Mouse (Mus musculus) forebrain, embryonic 10.5 days (tissue): ENCODE measurements around the gene Arhgef10l. TPM values are rescaled to one million over a fixed set of nuclear protein-coding genes. Genes with fewer than 3 reads are reported as not detected.

ENCODE experiments used
- DNase-seq: peaks from one replicate; pipeline ENCODE4 v3.0.0-alpha.2; 2017; ENCODE audit warnings: low spot score; ENCODE audit errors: extremely low spot score
- H3K27ac ChIP-seq: fragments of 300-500 bp; sonication (generic); 2 replicates; pipeline ENCODE4 v1.5.1; 2016; ENCODE audit warnings: mild to moderate bottlenecking
- H3K27me3 ChIP-seq: fragments of 300-500 bp; sonication (generic); 2 replicates; pipeline ENCODE4 v1.6.1; 2016; ENCODE audit warnings: mild to moderate bottlenecking; ENCODE audit not compliant: poor library complexity, severe bottlenecking
- H3K36me3 ChIP-seq: fragments of 300-500 bp; sonication (generic); replicated peaks from 2 replicates; pipeline ENCODE4 v1.6.1; 2016; ENCODE audit warnings: mild to moderate bottlenecking, moderate library complexity
- H3K4me1 ChIP-seq: fragments of 300-500 bp; sonication (generic); 2 replicates; pipeline ENCODE4 v1.6.1; 2016
- H3K4me3 ChIP-seq: fragments of 300-500 bp; sonication (generic); 2 replicates; pipeline ENCODE4 v1.5.1; 2016; ENCODE audit warnings: mild to moderate bottlenecking, moderate library complexity
- H3K9me3 ChIP-seq: fragments of 300-500 bp; sonication (generic); 2 replicates; pipeline ENCODE4 v1.6.1; 2016; ENCODE audit warnings: mild to moderate bottlenecking, moderate library complexity
- WGBS: fragments of 180-500 bp; shearing (Covaris S2); methylation state at CpG from one replicate; pipeline ENCODE4 v1.1.7; 2016; 5-methylcytosine and 5-hydroxymethylcytosine counted together
- polyA plus RNA-seq: library from polyadenylated mRNA; unstranded; fragments of >200 nt; fragmentation: Nextera tagmentation; extraction: Ambion mirVana; gene quantifications from 2 replicates; pipeline ENCODE4 v1.2.1, GENCODE M21; 2016

Arhgef10l gene
- polyA plus RNA-seq, 1 experiment from 2014 or later = 23.0 TPM

DNA sequence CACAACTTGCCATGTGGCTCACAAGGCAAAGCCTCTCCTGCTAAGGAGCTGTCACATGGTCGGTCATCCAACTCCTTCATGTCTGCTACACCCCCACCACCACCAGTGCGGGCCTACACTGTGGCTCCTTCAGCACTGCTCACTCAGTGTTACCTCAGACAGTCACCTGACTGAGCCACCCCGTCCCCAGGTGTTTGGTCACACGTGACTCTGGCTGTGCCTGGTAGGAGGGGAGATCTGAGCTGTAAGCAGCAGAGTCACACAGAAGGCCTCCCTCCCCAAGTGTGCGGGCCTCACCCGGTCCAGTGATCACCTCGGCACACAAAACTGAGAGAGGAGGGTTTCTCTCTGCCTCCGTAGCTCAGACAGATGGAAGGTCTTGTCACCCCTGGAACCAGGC lies 130.5 kb downstream of the Arhgef10l start:
- WGBS = 84% methylated on average over 8 of the region's 8 CpGs
- H3K27me3 ChIP-seq = no peaks in the 10 kb centered on the region
- no peak overlapping the region for H3K27ac ChIP-seq
- peaks cover 38% of the 10 kb centered on the region for H3K4me1 ChIP-seq
- no peaks in the 10 kb centered on the region for H3K9me3 ChIP-seq
- no peak for DNase-seq
- no peak overlapping the region for H3K4me3 ChIP-seq
- H3K36me3 ChIP-seq = peaks cover 79% of the 10 kb centered on the region

DNA sequence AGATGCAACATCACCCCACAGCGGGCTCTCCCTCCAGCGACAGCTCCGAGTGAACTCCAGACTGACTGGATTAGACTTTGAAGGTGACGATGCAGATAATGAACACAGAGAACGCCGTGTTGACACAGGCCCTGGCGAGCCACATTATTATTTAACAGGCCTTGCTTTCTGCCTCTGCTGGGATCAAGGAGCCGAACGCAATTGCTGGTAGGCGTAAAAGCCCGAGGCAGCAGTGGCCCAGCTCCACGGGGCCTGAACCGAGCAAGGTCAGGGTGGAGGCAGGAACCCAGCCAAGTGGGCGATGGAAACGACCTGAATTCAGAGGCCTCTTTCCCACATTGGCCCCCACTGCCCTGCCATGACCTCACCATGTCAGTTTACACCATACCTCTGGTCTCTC lies 133.5 kb downstream of the Arhgef10l start:
- Histone ChIP-seq H3K4me1 (peaks cover 45% of the 10 kb centered on the region), H3K9me3 (no peaks in the 10 kb centered on the region), H3K4me3 (no peak overlapping the region), H3K36me3 (peaks cover 78% of the 10 kb centered on the region), H3K27ac (peak overlapping the region; percentile 63; the same call in 1 of the 2 replicates), H3K27me3 (no peaks in the 10 kb centered on the region)
- WGBS = 53% methylated on average over 15 of the region's 15 CpGs
- DNase-seq = no peak

- peaks cover 45% of the 10 kb centered on the region for H3K4me1 ChIP-seq
- H3K4me3 ChIP-seq = no peak overlapping the region
- H3K36me3 ChIP-seq = peaks cover 71% of the 10 kb centered on the region
- WGBS = 49% methylated on average over 9 of the region's 9 CpGs
- H3K9me3 ChIP-seq = no peaks in the 10 kb centered on the region
- no peaks in the 10 kb centered on the region for H3K27me3 ChIP-seq
- no peak for DNase-seq
- H3K27ac ChIP-seq = no peak overlapping the region
These were observed 134.8 kb downstream of the Arhgef10l start for GRCm38 (mm10) chr4:140531024-140531423.

DNA sequence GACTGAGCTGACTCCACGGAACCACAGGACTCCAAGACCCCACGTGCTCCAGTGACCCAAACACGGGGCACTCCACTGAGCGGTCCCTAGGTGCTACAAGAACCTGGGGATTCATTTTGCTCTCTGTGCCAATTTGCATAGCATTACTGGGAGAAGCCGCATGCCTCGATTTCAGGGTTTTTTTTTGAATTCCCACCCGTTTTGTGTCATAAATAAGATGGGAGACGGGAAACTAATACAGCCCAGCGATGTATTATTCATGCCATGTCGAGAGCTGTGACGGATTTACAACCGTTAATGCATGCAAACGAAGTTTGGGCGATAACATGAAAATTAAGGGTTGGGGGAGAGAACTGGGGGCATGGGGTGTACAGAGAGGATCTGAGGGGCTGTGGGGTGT lies 136.1 kb downstream of the Arhgef10l start:
- Histone ChIP-seq H3K36me3 (peaks cover 71% of the 10 kb centered on the region), H3K4me3 (no peak overlapping the region), H3K4me1 (peaks cover 45% of the 10 kb centered on the region), H3K27me3 (no peaks in the 10 kb centered on the region), H3K9me3 (no peaks in the 10 kb centered on the region), H3K27ac (no peak overlapping the region)
- DNase-seq = no peak
- WGBS = 88% methylated on average over 14 of the region's 14 CpGs

GRCm38 (mm10) chr4:140528443-140528842 lies 137.4 kb downstream of the Arhgef10l start:
- Histone ChIP-seq H3K27me3 (no peaks in the 10 kb centered on the region), H3K36me3 (peaks cover 65% of the 10 kb centered on the region), H3K27ac (0 out of 2 replicates have a peak overlapping the region, but pooled peaks have one; percentile 15), H3K4me1 (peaks cover 35% of the 10 kb centered on the region), H3K4me3 (no peak overlapping the region), H3K9me3 (no peaks in the 10 kb centered on the region)
- WGBS = 84% methylated on average over 5 of the region's 5 CpGs
- DNase-seq = no peak

- 77% methylated on average over 10 of the region's 10 CpGs for WGBS
- no peaks in the 10 kb centered on the region for H3K27me3 ChIP-seq
- H3K4me1 ChIP-seq = peaks cover 10% of the 10 kb centered on the region
- H3K9me3 ChIP-seq = no peaks in the 10 kb centered on the region
- no peak for DNase-seq
- H3K36me3 ChIP-seq = peaks cover 67% of the 10 kb centered on the region
- no peak overlapping the region for H3K4me3 ChIP-seq
- H3K27ac ChIP-seq = no peak overlapping the region
These were observed 140.1 kb downstream of the Arhgef10l start for GRCm38 (mm10) chr4:140525674-140526177.

- H3K4me3 ChIP-seq = no peak overlapping the region
- peaks cover 67% of the 10 kb centered on the region for H3K36me3 ChIP-seq
- DNase-seq = no peak
- no peaks in the 10 kb centered on the region for H3K9me3 ChIP-seq
- peaks cover 4% of the 10 kb centered on the region for H3K4me1 ChIP-seq
- no peaks in the 10 kb centered on the region for H3K27me3 ChIP-seq
- 89% methylated on average over 13 of the region's 13 CpGs for WGBS
- H3K27ac ChIP-seq = no peak overlapping the region
These were observed 140.9 kb downstream of the Arhgef10l start for GRCm38 (mm10) chr4:140524927-140525326.

- no peak overlapping the region for H3K4me3 ChIP-seq
- H3K36me3 ChIP-seq = peaks cover 77% of the 10 kb centered on the region
- DNase-seq = no peak
- no peaks in the 10 kb centered on the region for H3K27me3 ChIP-seq
- 0 out of 2 replicates have a peak overlapping the region, but pooled peaks have one; percentile 1 for H3K27ac ChIP-seq
- 95% methylated on average over 4 of the region's 4 CpGs for WGBS
- 0 out of 2 replicates have a peak, but pooled peaks cover 3% of the 10 kb centered on the region for H3K4me1 ChIP-seq
- H3K9me3 ChIP-seq = no peaks in the 10 kb centered on the region
These were observed 142.9 kb downstream of the Arhgef10l start for GRCm38 (mm10) chr4:140522873-140523272.

- Histone ChIP-seq H3K4me1 (0 out of 2 replicates have a peak, but pooled peaks cover 4% of the 10 kb centered on the region), H3K27ac (no peak overlapping the region), H3K27me3 (no peaks in the 10 kb centered on the region), H3K9me3 (no peaks in the 10 kb centered on the region), H3K36me3 (peaks cover 80% of the 10 kb centered on the region), H3K4me3 (no peak overlapping the region)
- DNase-seq = no peak
- 94% methylated on average over 9 of the region's 9 CpGs for WGBS
These were observed 145.1 kb downstream of the Arhgef10l start for GRCm38 (mm10) chr4:140520719-140521118.

GRCm38 (mm10) chr4:140513797-140514196 lies 152.0 kb downstream of the Arhgef10l start:
- H3K36me3 ChIP-seq = peaks cover 58% of the 10 kb centered on the region
- H3K4me1 ChIP-seq = 0 out of 2 replicates have a peak, but pooled peaks cover 4% of the 10 kb centered on the region
- no peak overlapping the region for H3K4me3 ChIP-seq
- DNase-seq = no peak
- 96% methylated on average over 4 of the region's 4 CpGs for WGBS
- H3K9me3 ChIP-seq = no peaks in the 10 kb centered on the region
- H3K27me3 ChIP-seq = no peaks in the 10 kb centered on the region
- H3K27ac ChIP-seq = no peak overlapping the region

DNA sequence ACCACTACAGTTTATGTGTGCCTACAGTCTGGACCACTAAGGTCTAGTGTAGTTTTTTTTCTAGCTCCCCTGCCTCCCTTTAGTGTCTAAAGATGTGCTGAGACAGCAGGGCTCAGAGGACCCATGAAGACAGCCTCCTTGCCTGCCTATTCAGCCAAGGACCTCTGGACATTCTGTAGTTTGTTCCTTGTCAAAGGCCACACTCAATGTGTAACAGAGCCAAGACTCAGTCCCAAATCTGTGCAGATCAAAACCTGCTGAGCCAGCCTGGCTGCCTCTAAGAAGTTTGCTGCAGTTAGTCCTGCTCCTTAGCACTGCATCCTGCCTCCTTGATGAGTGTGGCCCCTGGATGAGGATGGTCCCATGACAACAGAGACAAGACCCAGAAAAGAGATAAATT lies 156.0 kb downstream of the Arhgef10l start:
- DNase-seq = no peak
- H3K9me3 ChIP-seq = no peaks in the 10 kb centered on the region
- no peak overlapping the region for H3K27ac ChIP-seq
- peaks cover 25% of the 10 kb centered on the region for H3K4me1 ChIP-seq
- H3K27me3 ChIP-seq = 0 out of 2 replicates have a peak, but pooled peaks cover 4% of the 10 kb centered on the region
- H3K4me3 ChIP-seq = no peak overlapping the region
- peaks cover 26% of the 10 kb centered on the region for H3K36me3 ChIP-seq

DNA sequence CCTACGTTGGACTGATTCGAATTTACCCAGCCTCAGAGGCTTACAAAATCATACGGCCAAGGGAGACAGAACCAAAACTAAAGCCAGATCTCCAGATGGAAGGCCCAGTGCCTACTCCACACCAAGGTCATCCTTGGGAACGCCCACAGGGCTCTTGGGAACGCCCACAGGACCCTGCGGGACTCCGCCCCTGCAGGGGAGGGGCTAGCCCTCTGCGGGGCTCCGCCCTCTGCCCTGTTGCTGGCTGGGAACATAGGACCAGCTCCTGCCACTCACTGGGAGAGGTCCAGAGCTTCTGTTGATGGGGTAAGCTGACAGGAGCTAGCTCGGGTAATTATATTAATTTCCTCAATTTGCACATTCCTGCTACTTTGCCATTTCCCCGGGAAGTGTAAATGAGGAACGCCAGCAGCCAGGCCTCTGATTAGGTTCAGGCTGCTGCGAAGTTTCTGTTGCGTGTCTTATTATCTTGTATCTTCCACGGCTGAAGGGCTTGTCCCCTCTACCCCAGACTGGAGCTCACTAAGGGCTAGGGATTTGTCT lies 158.6 kb downstream of the Arhgef10l start:
- Histone ChIP-seq H3K27ac (no peak overlapping the region), H3K36me3 (peaks cover under 1% of the 10 kb centered on the region), H3K4me3 (no peak overlapping the region), H3K27me3 (0 out of 2 replicates have a peak, but pooled peaks cover 4% of the 10 kb centered on the region), H3K9me3 (no peaks in the 10 kb centered on the region), H3K4me1 (peaks cover 41% of the 10 kb centered on the region)
- 50% methylated on average over 15 of the region's 15 CpGs for WGBS
- no peak for DNase-seq

DNA sequence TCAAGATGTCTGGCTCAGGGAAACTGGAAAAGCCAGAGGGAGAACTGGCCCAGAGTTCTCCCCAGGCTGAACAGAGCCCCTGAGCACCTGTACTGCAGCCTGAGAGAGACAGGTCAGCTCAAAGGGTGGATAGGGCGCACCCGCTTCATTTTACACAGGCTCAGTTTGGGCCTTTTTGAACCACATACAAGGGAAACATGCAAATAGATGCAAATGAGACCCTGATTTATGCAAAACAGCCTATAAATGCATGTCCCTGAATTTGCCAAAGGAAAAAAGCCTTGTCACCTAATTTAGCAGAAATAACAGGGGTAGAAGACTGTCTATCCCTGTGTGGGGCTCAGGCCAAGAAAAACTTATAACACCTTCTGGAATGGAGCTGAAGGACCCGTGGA lies 160.2 kb downstream of the Arhgef10l start:
- Histone ChIP-seq H3K27ac (peak overlapping the region; percentile 70), H3K36me3 (no peaks in the 10 kb centered on the region), H3K4me1 (peaks cover 52% of the 10 kb centered on the region), H3K4me3 (peak overlapping the region; percentile 14; the same call in 1 of the 2 replicates), H3K27me3 (0 out of 2 replicates have a peak, but pooled peaks cover 4% of the 10 kb centered on the region), H3K9me3 (no peaks in the 10 kb centered on the region)
- WGBS = 88% methylated on average over 3 of the region's 3 CpGs
- DNase-seq = no peak
